Mouse (Mus musculus) urinary bladder, postnatal 14 days (tissue): ENCODE measurements around the gene Ssrp1.

Experiments
- DNase-seq: peaks from one replicate; pipeline ENCODE4 v3.0.0; 2021; ENCODE audit warnings: low spot score

The Ssrp1 gene

DNA sequence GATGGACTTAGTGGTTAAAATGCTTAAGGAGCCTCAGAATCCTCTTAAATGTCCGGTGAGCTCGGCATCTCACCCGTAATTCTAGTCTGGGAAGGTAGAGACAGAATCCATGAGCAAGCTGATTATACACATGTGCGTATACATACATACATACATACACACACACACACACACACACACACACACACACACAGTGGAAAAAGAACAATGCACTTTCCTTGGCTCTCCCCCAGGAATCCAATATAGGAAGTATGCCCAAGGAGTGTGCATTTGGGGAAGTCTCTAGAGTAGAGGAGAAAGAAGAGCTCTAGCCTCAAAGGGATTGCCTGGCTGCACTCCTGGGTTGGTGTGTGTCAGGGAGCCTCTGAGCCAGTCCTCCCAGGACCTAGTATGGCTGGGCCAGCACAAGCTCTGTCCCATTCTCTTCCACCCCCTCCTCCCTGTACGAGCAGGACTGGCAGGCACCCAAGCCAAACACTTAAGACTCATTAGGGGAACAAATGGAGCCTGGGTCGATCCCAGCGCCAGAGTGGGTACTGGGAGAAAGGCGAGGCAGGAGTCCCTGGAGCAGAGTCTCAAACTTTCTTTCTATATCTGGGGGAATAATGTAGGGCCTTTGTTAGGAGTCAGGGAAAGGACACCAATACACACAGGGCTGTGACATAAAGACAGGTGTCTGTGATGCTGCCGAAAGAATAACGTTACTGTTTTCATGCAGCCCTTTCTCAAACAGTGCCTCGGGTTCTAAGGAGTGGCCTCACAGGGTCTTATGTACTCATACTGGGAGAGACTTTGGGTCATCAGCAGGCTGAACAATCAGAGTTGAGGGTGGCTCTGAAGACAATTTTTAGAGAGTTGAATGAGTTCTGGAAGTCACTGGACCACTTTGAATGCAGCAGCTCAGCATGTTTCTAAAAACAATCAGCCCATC lies 51.9 kb downstream of the Ssrp1 start:
- DNase-seq: peak; percentile 47

DNA sequence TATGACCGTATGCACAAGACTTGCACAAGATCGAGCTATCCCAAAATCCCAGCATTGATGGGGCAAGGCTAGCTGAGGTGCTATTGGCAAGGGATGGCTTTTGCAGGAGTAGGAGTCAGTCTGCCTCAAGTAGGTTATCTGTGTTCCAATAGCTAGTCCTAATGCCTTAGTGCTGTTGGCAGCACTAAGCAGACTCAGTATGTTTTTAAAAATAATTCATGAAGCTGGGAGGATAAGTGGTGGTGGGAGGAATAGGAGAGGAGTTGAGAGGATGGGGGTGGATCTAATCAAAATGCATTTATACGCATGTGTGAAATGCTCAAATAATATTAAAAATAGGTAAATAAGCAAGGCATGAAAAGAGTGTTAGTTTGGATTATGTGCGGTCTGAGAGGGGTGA lies 54.3 kb downstream of the Ssrp1 start:
- no peak for DNase-seq

DNA sequence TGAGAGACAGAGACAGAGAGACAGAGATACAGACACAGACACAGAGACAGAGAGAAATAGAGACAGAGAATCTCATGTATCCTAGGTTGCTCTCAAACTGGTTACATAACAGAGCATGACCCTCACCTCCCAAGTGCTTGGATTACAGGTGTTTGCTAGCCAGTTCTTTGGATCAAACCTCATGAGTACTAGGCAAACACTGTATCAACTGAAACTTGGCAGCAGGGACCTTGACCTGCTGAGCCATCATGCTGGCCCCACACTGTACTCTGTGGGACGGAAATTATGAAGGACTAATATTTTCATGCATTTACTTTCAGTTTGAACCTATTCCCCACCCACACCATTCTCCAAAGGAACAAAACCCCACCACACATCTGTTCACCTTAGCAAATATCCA lies 56.3 kb downstream of the Ssrp1 start:
- DNase-seq: no peak

GRCm38 (mm10) chr2:85095906-85096305 lies 58.9 kb downstream of the Ssrp1 start:
- no peak for DNase-seq
